Mouse (Mus musculus) neural tube, embryonic 13.5 days (tissue): ENCODE results near the gene Spryd3. TPM values are rescaled to one million over a fixed set of nuclear protein-coding genes. Genes with fewer than 3 reads are reported as not detected.
A peak's percentile ranks its signal among the peaks of the same experiment; 100 is the strongest.
"Not testable (repeated sequence)": the region's sequence is repeated elsewhere in the genome, so short reads cannot be mapped to it uniquely, and the experiment has no call there.

Source experiments
- ATAC-seq: fragments of 200-750 bp; cut with Nextera tagmentation; 2 replicates; pipeline ENCODE4 v1.8.0; 2017; ENCODE audit warnings: low read depth, mild to moderate bottlenecking, moderate TSS enrichment, moderate library complexity
- H3K27ac ChIP-seq: fragments of 300-500 bp; sonication (generic); replicated peaks from 2 replicates; pipeline ENCODE4 v1.5.1; 2015; ENCODE audit warnings: moderate library complexity, mild to moderate bottlenecking, inconsistent platforms
- H3K27me3 ChIP-seq: fragments of 300-500 bp; sonication (generic); 2 replicates; pipeline ENCODE4 v1.6.1; 2015; ENCODE audit warnings: mild to moderate bottlenecking, inconsistent platforms
- H3K36me3 ChIP-seq: fragments of 300-500 bp; sonication (generic); 2 replicates; pipeline ENCODE4 v1.6.1; 2015; ENCODE audit warnings: mild to moderate bottlenecking, inconsistent platforms
- H3K4me1 ChIP-seq: fragments of 300-500 bp; sonication (generic); replicated peaks from 2 replicates; pipeline ENCODE4 v1.6.1; 2015; ENCODE audit warnings: inconsistent platforms
- H3K4me2 ChIP-seq: fragments of 300-500 bp; sonication (generic); 2 replicates; pipeline ENCODE4 v1.6.1; 2015; ENCODE audit warnings: inconsistent platforms, mild to moderate bottlenecking, moderate library complexity
- H3K4me3 ChIP-seq: fragments of 300-500 bp; sonication (generic); 2 replicates; pipeline ENCODE4 v1.5.1; 2015; ENCODE audit warnings: mild to moderate bottlenecking, inconsistent platforms
- H3K9ac ChIP-seq: fragments of 300-500 bp; sonication (generic); 2 replicates; pipeline ENCODE4 v1.6.1; 2015; ENCODE audit warnings: moderate library complexity, mild to moderate bottlenecking, inconsistent platforms
- H3K9me3 ChIP-seq: fragments of 300-500 bp; sonication (generic); 2 replicates; pipeline ENCODE4 v1.6.1; 2016; ENCODE audit warnings: inconsistent platforms
- WGBS: fragments of 180-500 bp; shearing (Covaris S2); methylation state at CpG from one replicate; pipeline ENCODE4 v1.1.7; 2015; 5-methylcytosine and 5-hydroxymethylcytosine counted together
- polyA plus RNA-seq: library from polyadenylated mRNA; unstranded; fragments of >200 nt; fragmentation: Nextera tagmentation; extraction: Ambion mirVana; gene quantifications from 2 replicates; pipeline ENCODE4 v1.2.1, GENCODE M21; 2015

The Spryd3 gene
- polyA plus RNA-seq, 1 experiment from 2014 or later: 54.1 TPM

DNA sequence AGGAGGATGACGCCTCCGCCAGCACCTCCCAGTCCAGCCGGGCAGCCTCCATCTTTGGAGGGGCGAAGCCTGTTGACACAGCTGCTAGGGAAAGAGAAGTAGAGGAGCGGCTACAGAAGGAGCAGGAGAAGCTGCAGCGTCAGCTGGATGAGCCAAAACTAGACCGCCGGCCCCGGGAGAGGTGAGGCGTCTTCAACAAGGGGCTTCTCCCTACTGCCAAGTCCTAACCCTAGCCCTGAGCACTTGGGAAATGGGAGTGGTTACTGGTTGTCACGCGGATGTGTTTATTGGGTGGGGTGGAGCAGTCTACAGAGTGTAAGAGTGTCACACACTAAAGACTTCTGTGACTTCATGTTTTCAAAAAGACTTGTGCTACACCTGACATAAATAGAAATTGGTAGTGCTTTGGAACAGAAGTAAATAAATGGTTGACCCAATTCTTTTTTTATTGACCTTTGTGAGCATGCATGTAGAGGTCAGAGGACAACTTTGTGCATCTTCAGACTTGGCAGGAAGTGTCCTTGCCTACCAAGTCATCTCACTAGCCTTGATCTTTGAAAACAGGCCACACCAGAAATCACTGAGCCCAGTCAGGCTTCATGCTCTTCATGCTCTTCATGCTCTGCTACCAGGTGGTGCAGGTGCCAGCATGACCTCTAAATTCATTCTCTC is 46.0 kb downstream of the Spryd3 start:
- Histone ChIP-seq H3K4me3 (no peak overlapping the region), H3K9ac (no peak overlapping the region), H3K36me3 (peaks cover 98% of the 10 kb centered on the region), H3K4me2 (no peak overlapping the region), H3K4me1 (no peaks in the 10 kb centered on the region), H3K27ac (no peak overlapping the region), H3K27me3 (no peaks in the 10 kb centered on the region), H3K9me3 (no peaks in the 10 kb centered on the region)
- ATAC-seq: no peak
- WGBS: 82% methylated on average over 12 of the region's 12 CpGs

DNA sequence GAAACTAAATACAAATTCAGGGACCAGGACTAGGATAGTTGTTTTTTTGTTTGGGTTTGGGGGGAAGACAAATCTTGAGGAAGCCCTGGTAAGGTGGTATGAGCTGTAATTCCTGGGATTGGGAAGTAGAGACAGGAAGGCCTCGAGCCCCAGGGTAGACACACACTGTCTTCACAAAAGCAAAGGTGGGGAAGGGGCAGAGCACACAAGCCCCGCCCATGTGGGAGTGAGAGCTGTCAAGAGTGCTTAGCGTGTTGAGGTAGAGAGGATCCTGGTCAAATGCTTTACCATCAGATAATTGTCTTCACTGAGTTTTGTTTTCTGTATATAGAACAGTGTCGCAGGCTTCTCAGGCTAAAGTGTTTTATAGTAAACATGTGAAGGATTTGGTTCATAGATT is 53.0 kb downstream of the Spryd3 start:
- 89% methylated on average over 4 of the region's 4 CpGs for WGBS
- ATAC-seq: no peak
- Histone ChIP-seq H3K4me3 (no peak overlapping the region), H3K36me3 (peaks cover 54% of the 10 kb centered on the region), H3K27ac (no peak overlapping the region), H3K4me2 (no peak overlapping the region), H3K9ac (no peak overlapping the region), H3K4me1 (no peaks in the 10 kb centered on the region; the same call in 1 of the 2 replicates), H3K9me3 (no peaks in the 10 kb centered on the region), H3K27me3 (no peaks in the 10 kb centered on the region)

DNA sequence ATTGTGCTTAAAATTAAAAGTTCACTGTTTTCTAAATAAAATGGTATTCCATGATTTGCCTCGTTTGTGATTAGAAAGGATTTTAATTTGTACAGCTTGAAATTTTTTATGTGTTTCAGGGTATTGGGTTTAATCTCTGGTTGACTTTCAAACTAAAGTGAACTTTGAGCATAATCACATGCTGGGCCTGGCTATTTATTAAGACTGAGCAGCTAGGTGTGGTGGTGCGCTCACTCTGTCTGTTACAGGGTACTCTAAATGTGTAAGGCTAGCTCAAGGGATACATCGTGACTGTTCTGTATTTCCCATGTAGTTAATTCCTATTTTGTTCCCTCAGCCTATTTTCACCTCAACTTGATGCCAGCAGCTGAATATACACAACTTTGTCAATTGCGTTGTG is 53.9 kb downstream of the Spryd3 start:
- Histone ChIP-seq H3K9me3 (no peaks in the 10 kb centered on the region), H3K4me3 (no peak overlapping the region), H3K4me2 (no peak overlapping the region), H3K27ac (no peak overlapping the region), H3K4me1 (no peaks in the 10 kb centered on the region; the same call in 1 of the 2 replicates), H3K36me3 (peaks cover 46% of the 10 kb centered on the region), H3K27me3 (no peaks in the 10 kb centered on the region), H3K9ac (no peak overlapping the region)
- no peak for ATAC-seq
- WGBS: 89% methylated on average over 4 of the region's 4 CpGs

DNA sequence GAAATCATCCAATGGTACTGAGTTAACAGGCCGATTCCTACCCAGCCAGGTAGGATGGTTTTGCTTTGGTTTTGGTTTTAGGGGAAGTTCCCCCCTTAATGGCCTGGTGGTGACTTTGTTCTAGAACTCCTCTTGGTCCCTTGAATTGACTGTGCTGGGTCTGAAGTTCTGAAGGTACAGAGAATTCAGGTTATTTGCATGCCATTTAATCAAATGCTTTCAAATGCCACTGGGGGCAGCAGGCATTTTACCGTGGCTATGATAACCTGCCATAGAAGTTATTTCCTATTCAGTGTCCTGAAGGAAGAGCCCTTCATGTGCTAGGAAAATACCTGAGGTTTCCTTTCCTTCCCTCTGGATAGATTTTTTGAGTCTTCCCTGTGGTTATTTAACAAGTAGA is 55.6 kb downstream of the Spryd3 start:
- WGBS: 71% methylated on average over 2 of the region's 2 CpGs
- Histone ChIP-seq H3K9ac (no peak overlapping the region), H3K4me3 (no peak overlapping the region), H3K4me2 (no peak overlapping the region), H3K9me3 (no peaks in the 10 kb centered on the region), H3K4me1 (peaks cover 10% of the 10 kb centered on the region), H3K27ac (no peak overlapping the region), H3K27me3 (no peaks in the 10 kb centered on the region), H3K36me3 (peaks cover 30% of the 10 kb centered on the region)
- ATAC-seq: no peak

DNA sequence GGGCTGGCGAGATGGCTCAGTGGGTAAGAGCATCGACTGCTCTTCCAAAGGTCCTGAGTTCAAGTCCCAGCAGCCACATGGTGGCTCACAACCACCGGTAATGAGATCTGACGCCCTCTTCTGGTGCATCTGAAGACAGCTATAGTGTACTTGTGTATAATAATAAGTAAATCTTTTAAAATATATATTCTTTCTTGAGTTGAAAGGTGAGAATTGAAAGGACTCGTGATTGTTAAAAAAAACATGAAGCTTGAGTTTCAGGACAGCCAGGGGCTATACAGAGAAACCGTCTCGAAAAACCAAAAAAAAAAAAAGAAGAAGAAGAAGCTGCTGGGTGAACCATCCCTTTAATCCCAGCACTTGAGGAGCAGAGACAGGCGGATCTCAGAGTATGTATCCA is 56.1 kb downstream of the Spryd3 start:
- H3K4me2 ChIP-seq, H3K9ac ChIP-seq, ATAC-seq, H3K4me3 ChIP-seq, H3K27me3 ChIP-seq, H3K9me3 ChIP-seq, H3K27ac ChIP-seq: not testable (repeated sequence)
- Histone ChIP-seq H3K4me1 (peaks cover 15% of the 10 kb centered on the region), H3K36me3 (peaks cover 27% of the 10 kb centered on the region)
- WGBS: 81% methylated on average over 8 of the region's 8 CpGs

DNA sequence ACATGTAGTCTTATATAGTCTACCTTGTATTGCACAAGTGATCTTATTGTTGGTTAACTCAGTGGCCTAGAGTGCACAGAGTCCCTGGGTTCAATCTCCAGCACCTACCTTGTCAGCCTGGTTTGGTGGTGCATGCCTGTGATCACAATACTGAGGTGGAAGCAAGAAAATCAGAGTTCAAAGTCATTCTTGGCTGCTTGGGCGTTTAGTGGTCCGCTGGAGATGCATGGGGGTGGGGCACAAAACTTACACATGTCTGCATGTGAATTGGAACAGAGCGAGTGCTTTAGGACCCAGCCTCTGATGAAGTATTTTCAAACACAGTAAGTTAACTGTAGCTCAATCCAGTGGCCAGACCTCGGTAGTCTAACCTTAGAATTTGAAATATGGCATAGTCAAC is 56.8 kb downstream of the Spryd3 start:
- H3K36me3 ChIP-seq: peaks cover 20% of the 10 kb centered on the region
- H3K27me3 ChIP-seq: no peaks in the 10 kb centered on the region
- H3K4me3 ChIP-seq: no peak overlapping the region
- no peak for ATAC-seq
- WGBS: 87% methylated on average over 4 of the region's 4 CpGs
- peaks cover 20% of the 10 kb centered on the region for H3K4me1 ChIP-seq
- no peak overlapping the region for H3K9ac ChIP-seq
- no peak overlapping the region for H3K4me2 ChIP-seq
- H3K9me3 ChIP-seq: no peaks in the 10 kb centered on the region
- no peak overlapping the region for H3K27ac ChIP-seq

DNA sequence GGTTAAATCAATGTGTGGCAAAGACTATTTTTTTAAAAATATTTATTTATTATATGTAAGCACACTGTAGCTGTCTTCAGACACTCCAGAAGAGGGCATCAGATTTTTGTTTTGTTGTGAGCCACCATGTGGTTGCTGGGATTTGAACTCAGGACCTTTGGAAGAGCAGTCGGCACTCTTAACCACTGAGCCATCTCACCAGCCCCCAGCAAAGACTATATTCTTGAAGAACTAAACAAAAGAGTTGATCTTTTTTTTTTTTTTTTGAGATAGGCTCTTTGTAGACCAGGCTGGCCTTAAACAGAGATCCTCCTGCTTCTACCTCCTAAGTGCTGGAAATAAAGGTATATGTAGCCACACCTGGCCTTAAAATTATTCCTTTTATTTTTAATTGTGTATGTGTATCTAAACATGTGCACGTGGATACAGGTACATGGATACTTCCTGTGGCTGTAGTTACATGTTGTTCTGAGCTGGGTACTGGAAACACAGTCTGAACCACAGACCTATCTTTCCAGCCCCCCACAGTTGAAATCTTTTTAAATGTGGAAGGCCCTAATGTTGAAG is 58.8 kb downstream of the Spryd3 start:
- H3K36me3 ChIP-seq: peaks cover 1% of the 10 kb centered on the region
- no peak overlapping the region for H3K27ac ChIP-seq
- H3K9ac ChIP-seq: no peak overlapping the region
- WGBS: 92% methylated on average over 2 of the region's 2 CpGs
- no peak overlapping the region for H3K4me3 ChIP-seq
- H3K9me3 ChIP-seq: no peaks in the 10 kb centered on the region
- H3K27me3 ChIP-seq: no peaks in the 10 kb centered on the region
- no peak overlapping the region for H3K4me2 ChIP-seq
- H3K4me1 ChIP-seq: peaks cover 25% of the 10 kb centered on the region
- no peak for ATAC-seq

DNA sequence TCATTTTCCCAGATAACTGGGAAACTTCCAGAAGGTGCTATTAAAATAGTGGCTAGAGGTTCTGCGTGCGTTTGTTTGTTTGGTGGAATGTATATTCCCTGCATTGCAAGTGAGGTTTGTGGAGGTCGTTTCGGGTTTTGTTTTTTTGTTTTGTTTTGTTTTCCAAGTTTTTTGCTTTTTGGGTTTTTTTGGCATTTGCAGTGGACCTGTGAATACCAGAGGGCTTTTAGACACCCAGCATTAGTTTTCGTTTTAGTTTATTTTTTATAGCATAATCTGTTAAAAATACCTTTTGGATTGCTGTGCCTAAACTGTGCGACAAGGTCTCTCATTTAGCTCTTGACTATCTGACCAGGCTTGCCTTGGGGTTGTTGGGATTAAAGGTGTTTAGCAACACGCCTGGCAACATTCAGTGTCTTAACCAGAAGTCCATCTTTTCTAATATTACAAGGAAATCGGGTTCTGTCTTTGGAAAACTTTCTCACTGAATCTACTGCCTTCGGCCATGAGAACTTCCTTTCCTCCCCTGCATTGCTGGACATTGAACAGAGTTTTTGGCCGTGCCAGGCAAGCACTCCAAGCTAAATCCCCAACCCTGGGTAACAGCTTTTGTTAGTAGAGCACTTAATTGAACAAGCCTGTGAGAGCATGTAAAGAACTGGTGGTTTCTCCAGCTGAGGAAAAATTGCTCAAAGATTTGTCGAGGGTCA is 61.0 kb downstream of the Spryd3 start:
- peak overlapping the region; percentile 94 for H3K4me3 ChIP-seq
- 20% methylated on average over 11 of the region's 11 CpGs for WGBS
- no peak for ATAC-seq
- no peaks in the 10 kb centered on the region for H3K9me3 ChIP-seq
- peak overlapping the region; percentile 95 for H3K9ac ChIP-seq
- no peaks in the 10 kb centered on the region for H3K36me3 ChIP-seq
- H3K27ac ChIP-seq: no peak overlapping the region
- peaks cover 8% of the 10 kb centered on the region; the same call in 1 of the 2 replicates for H3K27me3 ChIP-seq
- peaks cover 25% of the 10 kb centered on the region for H3K4me1 ChIP-seq
- H3K4me2 ChIP-seq: peak overlapping the region; percentile 93

DNA sequence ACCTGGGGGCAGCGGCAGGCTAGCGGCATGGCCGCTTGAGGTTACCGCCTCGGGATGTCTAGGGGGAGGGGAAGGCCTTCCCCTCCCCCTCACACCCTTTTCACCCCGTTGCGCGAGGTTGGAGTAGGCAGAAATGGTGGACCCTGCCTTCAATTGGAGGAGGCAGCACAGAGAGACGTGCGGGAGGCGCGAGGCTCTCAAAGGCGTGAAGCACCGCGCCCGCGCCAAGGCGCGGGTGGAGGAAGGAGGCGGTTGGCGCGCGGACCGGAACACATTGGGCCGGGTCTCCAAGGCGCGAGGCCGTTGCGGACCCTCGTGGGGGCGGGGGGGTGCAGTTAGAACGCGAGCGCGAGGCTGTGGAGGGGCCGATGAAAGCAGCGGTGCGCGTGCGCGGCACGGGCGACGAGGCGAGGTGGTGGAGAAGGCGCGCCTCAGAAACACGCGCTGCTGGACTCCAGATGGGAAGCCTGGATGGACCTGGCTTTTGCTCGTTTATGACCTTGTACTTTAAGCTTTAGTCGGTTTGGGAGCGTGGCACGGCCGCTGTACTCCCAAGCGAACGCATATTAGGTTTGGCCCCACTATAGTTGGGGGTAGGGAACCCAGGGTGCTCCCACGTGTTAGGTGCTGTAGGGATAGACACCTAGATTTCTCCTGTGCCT is 61.8 kb downstream of the Spryd3 start:
- WGBS: under 1% methylated on average over 57 of the region's 57 CpGs
- H3K27ac ChIP-seq: peak overlapping the region; percentile 99
- peak overlapping the region; percentile 93 for H3K4me2 ChIP-seq
- H3K4me3 ChIP-seq: peak overlapping the region; percentile 94
- peaks cover 11% of the 10 kb centered on the region; the same call in 1 of the 2 replicates for H3K27me3 ChIP-seq
- no peaks in the 10 kb centered on the region for H3K9me3 ChIP-seq
- ATAC-seq: peak; percentile 70
- peak overlapping the region; percentile 95 for H3K9ac ChIP-seq
- peaks cover 25% of the 10 kb centered on the region for H3K4me1 ChIP-seq
- no peaks in the 10 kb centered on the region for H3K36me3 ChIP-seq

DNA sequence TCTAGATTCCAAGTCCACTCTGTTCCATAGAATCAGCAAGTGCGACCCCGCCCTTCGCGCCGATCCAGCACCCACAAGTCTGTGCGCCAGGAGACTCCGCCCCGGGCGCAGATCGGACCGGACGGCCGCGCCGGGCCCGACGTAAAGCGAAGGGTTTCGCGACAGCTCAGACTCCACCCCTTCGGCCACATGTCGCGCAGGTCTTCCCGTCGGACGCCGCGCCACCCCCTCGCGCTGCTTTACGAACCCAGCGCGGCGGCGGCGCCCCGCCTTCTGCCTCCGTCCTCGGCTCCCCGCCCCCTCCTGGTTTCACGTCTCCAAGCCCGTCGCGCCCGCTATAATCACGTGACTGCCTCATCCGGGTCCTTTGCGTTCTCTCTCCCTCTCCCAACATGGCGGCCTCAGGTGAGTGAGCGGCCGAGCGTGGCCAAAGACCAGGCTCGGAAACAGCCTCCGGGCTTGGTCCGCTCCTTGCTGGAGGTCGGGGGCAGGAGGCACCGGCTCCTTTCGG is 62.4 kb downstream of the Spryd3 start, which contains the start of gene Eif4b:
TSS of gene Eif4b (plus strand) at position 215 of the 511 bp plus-strand sequence.
- H3K4me2 ChIP-seq: peak within 1 kb of the TSS; percentile 93
- peak within 1 kb of the TSS; percentile 95 for H3K9ac ChIP-seq
- H3K27me3 ChIP-seq: peaks cover 11% of the 10 kb centered on the region; the same call in 1 of the 2 replicates
- H3K36me3 ChIP-seq: no peaks in the 10 kb centered on the region
- H3K4me1 ChIP-seq: peaks cover 25% of the 10 kb centered on the region
- H3K9me3 ChIP-seq: no peaks in the 10 kb centered on the region
- ATAC-seq: peak; percentile 92
- under 1% methylated on average over 58 of the region's 58 CpGs for WGBS
- peak within 1 kb of the TSS; percentile 99 for H3K27ac ChIP-seq
- peak within 1 kb of the TSS; percentile 94 for H3K4me3 ChIP-seq

DNA sequence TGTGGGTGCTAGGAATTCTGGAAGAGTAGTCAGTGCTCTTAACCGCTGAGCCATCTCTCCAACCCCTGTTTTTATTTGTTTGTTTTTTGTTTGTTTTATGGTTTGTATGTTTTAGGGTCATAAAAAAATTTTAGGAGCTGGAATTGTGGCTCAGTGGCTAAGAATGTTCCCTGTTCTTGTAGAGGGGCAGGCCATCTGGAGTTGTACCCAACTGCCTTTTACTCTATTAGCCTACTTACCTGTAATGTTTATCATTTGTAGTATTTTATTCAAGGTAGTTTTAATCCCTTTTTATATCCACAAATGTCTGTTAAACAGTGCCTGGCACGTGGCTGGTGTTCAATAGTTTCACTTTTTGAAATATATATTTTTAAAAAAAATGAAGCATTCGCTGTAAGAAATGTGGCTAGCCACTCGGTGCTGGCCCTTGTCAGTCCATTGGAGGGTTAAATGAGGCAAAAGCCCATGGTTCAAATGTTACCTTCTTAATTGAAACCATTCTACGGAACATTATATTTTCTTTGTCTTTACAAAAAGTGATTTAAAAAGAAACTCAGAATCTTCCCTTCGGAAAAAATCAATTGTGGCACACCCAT is 63.0 kb downstream of the Spryd3 start:
- peak overlapping the region; percentile 41; the same call in 1 of the 2 replicates for H3K9ac ChIP-seq
- no peaks in the 10 kb centered on the region for H3K9me3 ChIP-seq
- peaks cover 25% of the 10 kb centered on the region for H3K4me1 ChIP-seq
- H3K27me3 ChIP-seq: peaks cover 11% of the 10 kb centered on the region; the same call in 1 of the 2 replicates
- H3K36me3 ChIP-seq: no peaks in the 10 kb centered on the region
- 13% methylated on average over 6 of the region's 6 CpGs for WGBS
- peak overlapping the region; percentile 93 for H3K4me2 ChIP-seq
- peak overlapping the region; percentile 99 for H3K27ac ChIP-seq
- peak overlapping the region; percentile 94 for H3K4me3 ChIP-seq
- ATAC-seq: peak; percentile 30
